ENCODE assay signal across 13 mouse cellular contexts in the genomic region with DNA sequence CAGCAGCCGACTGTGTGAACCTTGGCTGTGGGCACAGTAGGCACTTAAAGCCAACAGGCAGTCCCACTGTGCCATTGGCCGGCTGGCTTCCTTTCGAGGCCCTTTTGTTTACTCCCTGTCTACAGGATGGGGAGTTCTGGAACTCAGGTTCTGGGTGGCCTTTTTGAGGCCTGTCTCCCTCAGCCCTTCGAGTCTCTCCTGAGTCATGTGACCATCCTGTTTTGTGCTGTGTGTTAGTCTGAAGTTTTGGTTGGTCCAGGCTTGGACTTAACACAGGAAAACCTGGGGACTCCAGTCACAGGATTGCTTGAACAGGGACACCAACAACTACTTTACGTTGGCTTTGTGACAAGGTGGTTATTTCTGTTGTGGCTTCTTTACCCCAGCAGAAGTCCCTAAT. TPM values are rescaled to one million over a fixed set of nuclear protein-coding genes. Genes with fewer than 3 reads are reported as not detected.
A peak's percentile ranks its signal among the peaks of the same experiment; 100 is the strongest.
DNase-seq lines count a peak whose midpoint lies in the region; ATAC-seq lines count a peak whose summit lies in the region.
"Had no signal": no experiment of that assay in that cellular context is flagged by ENCODE, and none has a peak within 500 bp of the region (broad histone marks: within the 10 kb centered on the region; RNA-seq: fewer than 3 reads in every experiment).

No protein-coding gene starts in this region.

- ATAC-seq in neural tube, embryonic 12.5 days (ENCODE audit: low FRiP score, low read depth) = no peak
- ATAC-seq in forebrain, embryonic 14.5 days = no peak
- no peak for ATAC-seq in midbrain, embryonic 16.5 days
- ATAC-seq: activated CD4-positive, CD25-positive, alpha-beta regulatory T cell, adult 4 months had no signal

- H3K4me3 ChIP-seq in neural tube, embryonic 12.5 days = no peak overlapping the region
- H3K4me3 ChIP-seq in forebrain, embryonic 14.5 days (ENCODE audit: low read depth, low read length) = no peak overlapping the region
- no peak overlapping the region for H3K4me3 ChIP-seq in midbrain, embryonic 16.5 days (ENCODE audit: low read depth, low read length)
- H3K4me3 ChIP-seq: limb, embryonic 13.5 days had no signal

- peak overlapping the region; percentile 93 for H3K4me2 ChIP-seq in neural tube, embryonic 12.5 days (replicated peaks)
- peak overlapping the region; percentile 17; the same call in 1 of the 2 replicates for H3K4me2 ChIP-seq in forebrain, embryonic 14.5 days (ENCODE audit: low read length)
- H3K4me2 ChIP-seq in midbrain, embryonic 16.5 days (ENCODE audit: low read length) = no peak overlapping the region; the same call in 1 of the 2 replicates
- H3K4me2 ChIP-seq: heart, embryonic 11.5 days; limb, embryonic 13.5 days had no signal

- H3K4me1 ChIP-seq in neural tube, embryonic 12.5 days = peaks cover 37% of the 10 kb centered on the region
- H3K4me1 ChIP-seq in forebrain, embryonic 14.5 days (ENCODE audit: control insufficient read depth, insufficient read depth, low read length) = peaks cover 31% of the 10 kb centered on the region
- peaks cover 40% of the 10 kb centered on the region for H3K4me1 ChIP-seq in midbrain, embryonic 16.5 days (ENCODE audit: control insufficient read depth, insufficient read depth, low read length)

- H3K36me3 ChIP-seq in neural tube, embryonic 12.5 days = peaks cover 76% of the 10 kb centered on the region
- peaks cover 80% of the 10 kb centered on the region for H3K36me3 ChIP-seq in forebrain, embryonic 14.5 days (ENCODE audit: control insufficient read depth, insufficient read depth, low read length)
- peaks cover 26% of the 10 kb centered on the region for H3K36me3 ChIP-seq in midbrain, embryonic 16.5 days (ENCODE audit: control insufficient read depth, insufficient read depth, low read length)

- intact Hi-C loops in heart, postnatal 36 days (cut with DNase I) = no loop called here
- intact Hi-C loops in gastrocnemius, postnatal 36 days (cut with DNase I) = no loop called here

- H3K27me3 ChIP-seq in neural tube, embryonic 12.5 days (replicated peaks) = no peaks in the 10 kb centered on the region
- H3K27me3 ChIP-seq in forebrain, embryonic 14.5 days (replicated peaks; ENCODE audit: control insufficient read depth, insufficient read depth, low read length) = no peaks in the 10 kb centered on the region
- no peaks in the 10 kb centered on the region for H3K27me3 ChIP-seq in midbrain, embryonic 16.5 days (ENCODE audit: control insufficient read depth, insufficient read depth, low read depth, low read length)
- H3K27me3 ChIP-seq: limb, embryonic 13.5 days had no signal

- H3K9ac ChIP-seq in neural tube, embryonic 12.5 days = no peak overlapping the region
- H3K9ac ChIP-seq in forebrain, embryonic 14.5 days (ENCODE audit: low read length) = peak overlapping the region; percentile 40
- H3K9ac ChIP-seq in midbrain, embryonic 16.5 days (ENCODE audit: low read depth, low read length) = peak overlapping the region; percentile 35; the same call in 1 of the 2 replicates
- H3K9ac ChIP-seq: limb, embryonic 13.5 days had no signal

- H3K9me3 ChIP-seq in neural tube, embryonic 12.5 days = no peaks in the 10 kb centered on the region
- no peaks in the 10 kb centered on the region for H3K9me3 ChIP-seq in forebrain, embryonic 14.5 days (replicated peaks; ENCODE audit: control insufficient read depth, low read length)
- H3K9me3 ChIP-seq in midbrain, embryonic 16.5 days (replicated peaks; ENCODE audit: control insufficient read depth, low read length, poor library complexity, severe bottlenecking) = no peaks in the 10 kb centered on the region
- H3K9me3 ChIP-seq: limb, embryonic 13.5 days had no signal

- WGBS in neural tube, embryonic 12.5 days = 77% methylated on average over 5 of the region's 5 CpGs
- 55% methylated on average over 5 of the region's 5 CpGs for WGBS in forebrain, embryonic 14.5 days
- 56% methylated on average over 5 of the region's 5 CpGs for WGBS in midbrain, embryonic 16.5 days

- no peak overlapping the region for H3K27ac ChIP-seq in neural tube, embryonic 12.5 days
- H3K27ac ChIP-seq in forebrain, embryonic 14.5 days (ENCODE audit: low read depth, low read length) = no peak overlapping the region
- H3K27ac ChIP-seq in midbrain, embryonic 16.5 days (ENCODE audit: low read length) = no peak overlapping the region
- H3K27ac ChIP-seq: limb, embryonic 13.5 days had no signal

- peak; percentile 78 for DNase-seq in heart, adult 11 months
- no peak for DNase-seq in heart, postnatal 36 days
- DNase-seq in neural tube, embryonic 10.5 days (ENCODE audit: extremely low spot score, low spot score) = no peak
- DNase-seq in forebrain, embryonic 14.5 days (ENCODE audit: low spot score) = no peak
- no peak for DNase-seq in kidney, postnatal 14 days
- no peak for DNase-seq in gastrocnemius, postnatal 36 days
- DNase-seq: cerebellum, adult 11-12 months; lung, postnatal 10 days had no signal

RNA-seq across cellular contexts. Expression of gene Patz1, which starts 7.4 kb away (rescaled TPM):
- 10 to 100 TPM; 24.9 to 31.0 TPM for total RNA-seq in heart, postnatal 36 days (2021)
- 115 and 117 TPM in 2 replicates for polyA plus RNA-seq in neural tube, embryonic 12.5 days (2016; fragmentation: Nextera tagmentation; extraction: Ambion mirVana)
- 61.7 and 62.0 TPM in 2 replicates for polyA plus RNA-seq in forebrain, embryonic 14.5 days (2014; fragmentation: Nextera tagmentation; extraction: Ambion mirVana)
- 41.6 and 52.0 TPM in 2 replicates for polyA plus RNA-seq in midbrain, embryonic 16.5 days (2015; fragmentation: Nextera tagmentation; extraction: Ambion mirVana)
- 10 to 100 TPM in 1 of 2 experiments, 1 to 10 TPM in 1; 8.3 to 19.4 TPM for total RNA-seq in gastrocnemius, postnatal 36 days (2021)

RNA-seq across cellular contexts. Expression of gene Drg1, which starts 29.8 kb away (rescaled TPM):
- total RNA-seq in heart, postnatal 36 days (2021) = 10 to 100 TPM; 61.8 to 63.3 TPM
- 261 and 274 TPM in 2 replicates for polyA plus RNA-seq in neural tube, embryonic 12.5 days (2016; fragmentation: Nextera tagmentation; extraction: Ambion mirVana)
- polyA plus RNA-seq in forebrain, embryonic 14.5 days (2014; fragmentation: Nextera tagmentation; extraction: Ambion mirVana) = 274 and 283 TPM in 2 replicates
- polyA plus RNA-seq in midbrain, embryonic 16.5 days (2015; fragmentation: Nextera tagmentation; extraction: Ambion mirVana) = 212 and 223 TPM in 2 replicates
- 10 to 100 TPM; 36.4 to 45.4 TPM for total RNA-seq in gastrocnemius, postnatal 36 days (2021)

RNA-seq across cellular contexts. Expression of gene Pik3ip1, which starts 34.1 kb away (rescaled TPM):
- 10 to 100 TPM; 49.4 to 66.2 TPM for total RNA-seq in heart, postnatal 36 days (2021)
- polyA plus RNA-seq in neural tube, embryonic 12.5 days (2016; fragmentation: Nextera tagmentation; extraction: Ambion mirVana) = 21.2 and 22.6 TPM in 2 replicates
- 27.8 TPM in 2 replicates for polyA plus RNA-seq in forebrain, embryonic 14.5 days (2014; fragmentation: Nextera tagmentation; extraction: Ambion mirVana)
- polyA plus RNA-seq in midbrain, embryonic 16.5 days (2015; fragmentation: Nextera tagmentation; extraction: Ambion mirVana) = 22.8 and 29.5 TPM in 2 replicates
- 10 to 100 TPM; 21.2 to 25.0 TPM for total RNA-seq in gastrocnemius, postnatal 36 days (2021)
